Mouse (Mus musculus) bone marrow, adult 2 months (tissue): ENCODE results near the gene Tube1.

Experiments used
- CTCF ChIP-seq: fragments of 200-500 bp; IDR thresholded peaks from 2 replicates; pipeline ENCODE4 v1.5.1; 2011; ENCODE audit warnings: low read length, control low read depth; ENCODE audit not compliant: control insufficient read depth, insufficient read depth
- POLR2A ChIP-seq: fragments of 200-500 bp; IDR thresholded peaks from 2 replicates; pipeline ENCODE4 v1.6.1; 2011; ENCODE audit warnings: low read depth, mild to moderate bottlenecking, control low read depth, low read length, borderline replicate concordance; ENCODE audit not compliant: control insufficient read depth

- no peak for TF ChIP-seq POLR2A
- no peak for TF ChIP-seq CTCF
These were observed 5.0 kb downstream of the Tube1 start for GRCm38 (mm10) chr10:39138761-39139160.
